Mouse (Mus musculus) testis, postnatal 10 days (tissue): ENCODE measurements at regions not wholly inside any gene's neighbourhood (a gene's known extent, or its start where the extent isn't known, plus 50 kb on each side); places are given as distances from the start of the nearest gene placed in this dataset.

ENCODE experiments used
- DNase-seq: peaks from one replicate; pipeline ENCODE4 v3.0.0; 2021; ENCODE audit warnings: low spot score

DNA sequence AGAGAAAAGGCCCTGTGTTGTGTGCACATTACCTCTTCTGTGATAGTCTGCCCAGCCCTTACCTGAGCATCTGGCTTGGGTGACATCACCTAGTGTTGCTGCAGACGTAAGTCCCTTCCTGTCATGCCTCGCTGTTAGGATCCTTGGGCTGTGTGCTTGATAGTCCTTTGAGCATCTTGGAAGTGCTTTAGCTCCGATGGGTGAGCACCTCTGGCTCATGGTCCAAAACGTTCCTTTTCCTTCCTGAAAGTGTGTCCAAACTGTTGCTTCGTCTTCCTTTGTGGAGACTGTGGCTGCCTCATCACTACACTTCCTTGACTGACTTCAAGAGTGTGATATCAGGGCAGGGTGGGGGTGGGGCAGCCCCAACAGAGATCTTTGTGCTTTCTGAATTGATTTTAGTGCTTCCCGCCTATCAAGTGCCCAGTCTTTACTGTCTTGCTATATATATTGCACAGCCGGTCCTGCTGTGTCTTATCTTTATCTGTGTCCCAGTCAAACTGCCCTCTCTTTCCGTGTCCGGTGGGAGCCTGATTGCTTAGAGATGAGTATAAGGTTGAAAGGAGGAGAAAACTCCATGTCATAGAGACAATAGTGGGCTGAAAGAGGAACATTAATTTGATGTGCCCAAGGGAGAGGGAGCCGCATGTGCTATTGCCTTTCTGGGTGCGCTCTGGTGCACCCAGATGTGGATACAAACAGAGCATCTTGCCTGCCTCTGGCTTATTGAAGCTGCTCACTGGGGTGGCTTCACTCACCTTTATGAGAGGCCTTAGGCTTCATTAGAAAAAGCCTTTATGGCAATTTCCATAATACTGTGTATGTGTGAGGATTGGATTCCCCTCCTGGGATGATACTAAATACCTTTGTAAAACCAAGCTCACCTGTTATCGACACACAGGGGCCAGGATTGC, 1169.2 kb upstream of the A1bg start:
- no peak for DNase-seq

DNA sequence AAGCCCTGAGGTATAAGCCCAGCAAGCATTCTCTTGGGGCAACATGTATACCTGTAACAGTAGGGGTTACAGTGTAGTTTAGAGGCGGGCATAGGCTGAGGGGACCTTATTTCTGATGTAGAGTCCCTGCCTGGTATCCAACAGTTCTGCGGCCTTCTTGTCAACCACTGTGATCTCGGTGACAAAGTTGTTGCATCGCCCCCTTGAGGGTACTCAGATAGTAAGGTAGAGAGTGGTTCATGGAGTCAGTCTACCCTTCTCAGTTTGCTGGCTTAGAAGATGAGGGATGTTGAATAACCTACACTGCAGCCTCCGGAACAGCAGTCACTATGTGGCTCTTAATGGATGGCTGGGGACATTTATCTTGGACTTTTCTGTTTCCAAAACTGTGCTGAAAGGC, 1168.3 kb upstream of the A1bg start:
- no peak for DNase-seq

DNA sequence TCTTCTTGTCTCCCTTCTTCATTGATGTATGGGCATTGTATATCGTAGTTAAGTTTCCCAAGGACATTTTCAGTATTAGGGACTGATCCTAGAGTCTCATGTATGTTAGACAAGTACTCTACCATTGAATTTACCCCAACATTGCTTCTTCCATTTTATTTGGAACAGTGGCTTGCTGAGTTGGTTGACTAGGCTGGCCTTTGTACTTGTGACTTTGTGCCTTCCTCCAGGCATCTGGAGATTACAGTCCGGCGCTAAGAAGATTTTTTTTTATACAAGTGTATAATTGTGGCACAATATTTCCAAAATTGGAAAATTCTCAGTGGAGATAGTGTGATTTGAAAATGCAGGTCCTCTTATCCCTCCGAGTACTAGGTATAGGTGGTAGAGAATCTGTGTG, 1165.5 kb upstream of the A1bg start:
- no peak for DNase-seq

DNA sequence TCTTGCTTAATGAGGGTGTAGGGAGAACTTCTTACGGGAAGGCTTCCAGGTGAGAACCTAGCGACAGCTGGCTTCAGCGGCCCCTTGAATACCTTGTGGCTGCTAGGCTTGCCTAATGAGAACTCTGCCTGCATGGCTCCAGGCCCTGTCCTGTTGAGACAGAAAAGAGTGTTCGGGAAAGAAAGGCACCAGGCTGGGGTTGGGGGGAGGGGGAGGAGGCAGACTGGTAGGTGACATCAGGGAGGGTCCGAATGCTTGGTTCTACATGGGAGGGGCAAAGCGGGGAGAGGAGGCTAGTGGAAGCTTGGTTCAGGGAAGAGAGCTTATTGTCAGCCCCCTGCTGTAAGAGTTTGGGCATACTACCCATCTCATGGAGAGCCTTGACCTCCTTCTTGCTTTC, 1164.9 kb upstream of the A1bg start:
- DNase-seq, result no peak

DNA sequence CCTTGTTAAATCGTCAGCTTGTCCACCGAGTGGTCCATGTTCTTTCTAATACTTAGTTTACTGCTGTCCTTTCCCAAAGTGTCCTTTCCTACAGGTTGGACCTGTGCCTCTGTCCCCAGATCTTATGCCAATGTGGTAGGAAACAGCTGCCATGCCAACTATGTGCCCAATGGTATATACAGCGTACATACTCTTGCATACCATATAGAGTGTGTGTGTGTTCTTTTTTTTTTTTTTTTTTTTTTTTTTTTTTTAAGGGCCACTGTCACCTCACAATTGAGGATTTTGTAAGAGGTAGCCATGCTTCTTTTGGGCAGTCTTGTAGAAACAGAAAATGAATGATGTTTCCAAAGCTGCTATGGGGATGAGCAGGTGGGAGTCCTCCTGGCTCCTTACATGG, 1163.2 kb upstream of the A1bg start:
- DNase-seq, result no peak

DNA sequence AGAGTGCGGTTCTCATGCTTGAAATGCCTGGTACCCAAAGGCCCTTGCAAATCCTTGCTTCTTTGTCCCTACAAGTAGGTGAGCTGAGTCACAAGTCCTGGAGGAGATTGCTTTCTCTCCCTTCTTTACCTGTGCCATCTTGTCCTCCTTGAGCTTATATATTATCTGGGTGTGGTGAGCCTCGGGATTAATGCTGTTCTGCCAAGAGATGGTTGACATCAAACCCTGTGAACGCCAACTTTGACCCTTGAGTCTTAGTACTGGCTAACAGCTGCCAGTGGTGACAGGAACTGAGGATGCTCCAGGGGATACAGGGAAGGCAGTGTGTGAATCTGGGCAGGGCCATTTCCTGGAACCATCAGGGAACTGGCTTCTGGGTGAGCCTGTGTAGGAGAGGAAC, 1160.5 kb upstream of the A1bg start:
- DNase-seq, result no peak

DNA sequence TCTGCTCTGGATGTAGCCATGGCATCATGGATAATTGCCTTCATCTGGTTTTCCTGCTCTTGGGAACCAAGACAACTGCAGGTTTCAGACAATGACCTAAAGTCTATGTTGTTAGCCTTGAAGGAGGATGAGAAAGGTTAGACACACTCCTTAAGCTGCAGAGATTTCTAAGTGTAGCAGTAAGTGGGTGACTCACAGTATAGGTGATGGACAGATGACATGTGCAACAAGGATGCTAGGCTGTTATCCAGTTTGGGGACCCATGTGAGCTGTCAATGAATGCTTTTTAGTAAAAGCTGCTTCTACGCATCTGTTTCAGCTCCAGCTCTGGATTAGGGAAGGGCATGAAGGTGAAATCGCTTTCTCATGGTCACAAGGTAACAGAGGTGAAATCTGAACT, 1159.7 kb upstream of the A1bg start:
- no peak for DNase-seq

DNA sequence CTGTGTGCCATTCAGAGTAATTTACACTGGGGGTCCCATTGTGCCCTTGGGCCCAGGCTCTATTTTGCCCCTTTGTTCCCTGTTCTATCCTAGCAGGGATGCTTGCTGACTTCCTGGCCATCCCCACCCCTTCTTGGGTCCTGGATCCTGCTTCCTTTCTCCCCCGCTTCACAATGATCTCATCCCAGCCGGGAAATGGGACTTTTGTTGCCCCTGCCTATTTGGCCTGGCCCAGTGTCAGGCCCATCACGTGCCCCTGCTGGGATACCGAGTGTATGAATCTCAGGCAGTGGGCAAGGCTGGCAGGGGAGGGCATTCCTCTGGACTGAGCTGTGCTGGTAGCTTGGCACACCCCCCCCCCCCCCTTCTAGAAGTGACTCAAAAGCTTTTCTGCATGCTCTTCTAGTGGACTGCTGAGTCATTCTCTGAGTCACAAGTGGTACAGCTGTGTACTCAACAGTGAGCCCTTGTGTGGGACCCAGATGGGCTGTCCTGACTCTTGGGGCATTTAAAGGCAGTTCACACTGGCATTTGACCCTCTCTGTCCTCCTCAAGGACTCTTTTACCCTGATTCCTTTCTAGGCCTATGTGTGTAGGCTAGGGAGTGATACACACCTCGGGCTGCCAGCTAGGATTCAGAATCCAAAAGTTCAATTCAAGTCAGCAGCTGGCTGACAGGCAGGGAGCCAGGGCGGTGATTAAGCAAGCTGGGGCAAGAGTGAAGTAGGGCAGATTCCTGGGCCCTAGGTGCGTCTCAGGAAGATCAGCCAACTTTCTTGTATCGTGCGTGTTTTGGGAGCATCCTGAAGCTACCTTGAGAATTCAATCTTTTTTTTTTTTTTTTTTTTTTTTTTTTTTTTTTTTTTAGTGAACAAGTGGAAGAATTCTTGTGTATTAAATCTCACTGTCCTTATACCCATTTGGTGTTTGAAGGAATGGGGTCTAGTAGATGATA, 1156.6 kb upstream of the A1bg start:
- no peak for DNase-seq

DNA sequence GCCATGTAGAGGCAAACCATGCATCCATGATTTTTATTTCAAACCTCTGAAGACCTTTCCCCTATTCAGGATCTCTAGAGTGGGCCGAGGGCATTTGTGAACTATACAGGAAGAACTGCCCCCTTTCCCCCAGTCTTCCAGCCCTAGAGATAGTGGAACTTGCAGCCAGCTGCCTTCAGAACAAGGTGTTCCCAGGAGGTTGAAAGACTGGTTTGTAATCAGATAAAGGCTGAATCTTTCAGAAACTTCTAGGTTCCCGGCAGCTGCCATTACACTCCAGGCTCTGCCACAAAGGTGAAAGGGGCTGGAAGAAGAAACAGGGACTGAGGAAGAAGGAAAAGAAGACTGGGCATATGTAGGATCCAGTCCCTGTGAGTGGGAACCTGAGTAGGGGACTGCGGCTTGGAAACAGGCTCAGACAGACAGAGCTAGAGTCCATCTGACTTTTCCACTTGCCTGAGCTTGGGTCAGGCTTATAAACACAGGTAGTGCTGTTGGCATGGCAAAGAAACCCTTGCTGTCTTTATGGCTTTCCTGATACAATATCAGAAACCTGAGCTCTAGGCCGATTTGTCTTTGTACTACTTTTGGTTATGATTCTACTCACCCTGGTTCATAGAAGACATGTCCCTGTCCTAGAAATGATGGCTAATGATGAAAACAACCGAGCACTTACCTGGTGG, 1153.9 kb upstream of the A1bg start:
- no peak for DNase-seq

DNA sequence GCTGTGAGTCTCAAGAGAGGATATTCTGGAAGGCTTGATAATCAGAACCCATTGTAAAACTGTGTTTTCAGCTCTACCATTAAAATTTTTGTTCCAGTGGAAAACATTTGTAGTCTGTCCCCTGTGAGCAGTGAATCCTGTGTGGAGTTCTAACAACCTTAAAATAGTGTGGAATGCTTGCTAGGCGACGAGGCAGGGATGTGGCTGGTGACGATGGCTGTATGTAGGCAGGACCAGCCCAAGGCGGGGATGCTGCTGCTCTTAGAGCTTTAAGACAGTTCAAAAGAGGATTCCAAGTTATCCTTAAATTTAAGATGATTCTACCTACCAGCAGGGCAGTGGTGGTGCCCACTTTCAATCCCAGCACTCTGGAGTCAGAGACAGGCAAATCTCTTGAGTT, 1151.9 kb upstream of the A1bg start:
- no peak for DNase-seq

DNA sequence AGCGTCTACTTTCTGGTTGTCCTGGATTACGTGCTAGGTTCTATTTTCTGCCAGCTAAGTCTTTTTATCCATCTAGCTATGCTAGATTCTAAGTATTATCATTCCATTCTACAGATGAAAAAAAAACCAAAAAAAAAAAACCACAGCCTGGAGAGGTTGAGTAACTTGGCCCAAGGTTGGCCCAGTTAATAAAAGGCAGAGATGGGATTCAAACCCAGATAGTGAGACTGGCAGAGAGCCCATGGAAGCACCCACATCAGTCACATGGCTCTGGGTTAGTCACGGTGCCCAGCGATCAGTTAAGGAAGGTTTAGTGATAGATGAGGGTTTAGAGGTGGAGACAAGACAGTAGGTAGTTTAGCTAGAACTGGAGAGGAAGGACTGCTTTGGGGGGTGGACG, 1150.8 kb upstream of the A1bg start:
- no peak for DNase-seq

DNA sequence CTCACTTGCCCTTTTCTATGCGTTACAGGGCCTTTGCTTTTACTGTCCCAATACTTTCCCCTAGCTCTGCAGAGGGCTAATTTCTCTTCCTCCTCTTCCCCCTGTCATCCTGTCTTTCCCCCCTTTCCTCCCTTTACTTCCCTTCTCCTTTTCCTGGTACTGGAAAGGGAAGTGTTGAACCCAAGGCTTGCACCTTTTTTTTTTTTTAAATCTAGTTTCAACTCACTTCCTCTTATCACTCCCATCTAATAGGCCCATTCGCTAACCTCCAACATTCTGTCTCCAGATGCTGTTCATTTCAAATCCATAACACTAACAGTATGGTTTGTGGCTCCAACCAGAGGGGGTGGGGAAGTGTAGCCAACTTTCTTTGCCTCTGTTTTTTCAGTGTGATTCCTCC, 1148.5 kb upstream of the A1bg start:
- no peak for DNase-seq

DNA sequence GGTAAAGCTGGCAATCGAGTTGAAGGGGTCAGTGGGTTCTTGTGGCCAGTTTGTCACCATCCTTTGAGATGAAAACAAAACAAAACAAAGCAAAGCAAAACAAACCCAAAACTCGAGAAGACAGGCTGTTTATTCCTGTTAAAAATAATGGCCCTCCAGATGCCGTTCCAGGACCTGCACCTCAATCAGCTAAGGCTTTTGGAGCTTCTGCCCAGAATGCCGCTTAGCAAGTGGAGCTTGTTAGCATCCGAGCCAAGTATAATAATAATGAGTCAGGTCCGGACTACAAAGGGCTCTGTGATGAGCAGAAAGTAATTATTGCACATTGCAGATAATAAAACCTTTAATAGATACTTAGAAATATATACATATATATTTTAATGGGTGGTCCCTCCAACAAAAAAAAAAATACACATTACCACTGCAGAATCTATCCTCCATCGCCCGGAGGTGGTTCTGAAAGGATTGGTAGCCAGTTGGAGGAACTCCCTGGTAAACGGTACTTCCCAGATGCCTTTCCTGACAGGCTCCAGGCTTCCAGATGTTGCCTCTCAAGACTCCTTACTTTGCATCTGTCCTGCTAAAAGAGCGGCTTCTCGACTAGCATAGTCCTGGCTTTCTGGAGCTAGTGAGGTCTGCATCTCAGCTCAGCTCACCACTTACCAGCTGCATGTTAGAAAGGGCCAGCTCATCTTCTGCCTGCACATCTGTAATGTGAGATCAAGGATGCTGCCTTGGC, 1145.8 kb upstream of the A1bg start:
- DNase-seq, result no peak

DNA sequence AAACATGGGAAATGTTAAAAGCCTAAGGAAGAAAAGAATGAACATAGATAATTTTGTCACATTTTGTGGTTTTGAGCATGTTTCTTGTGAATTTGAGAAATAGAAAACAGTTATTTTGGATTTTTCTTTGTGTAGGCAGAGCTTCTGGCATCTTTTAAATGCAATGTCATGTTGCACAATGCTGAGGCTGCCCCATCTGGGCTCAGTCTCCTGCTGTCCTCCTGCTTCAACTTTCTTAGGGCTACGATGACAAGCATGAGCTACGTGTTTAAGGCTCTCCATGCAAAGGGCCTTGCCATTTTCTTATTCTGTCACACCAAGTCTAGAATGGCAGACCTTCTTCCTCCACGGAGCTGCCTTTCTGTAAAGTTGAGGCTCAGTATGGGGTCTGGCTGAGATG, 1141.6 kb upstream of the A1bg start:
- DNase-seq, result no peak

DNA sequence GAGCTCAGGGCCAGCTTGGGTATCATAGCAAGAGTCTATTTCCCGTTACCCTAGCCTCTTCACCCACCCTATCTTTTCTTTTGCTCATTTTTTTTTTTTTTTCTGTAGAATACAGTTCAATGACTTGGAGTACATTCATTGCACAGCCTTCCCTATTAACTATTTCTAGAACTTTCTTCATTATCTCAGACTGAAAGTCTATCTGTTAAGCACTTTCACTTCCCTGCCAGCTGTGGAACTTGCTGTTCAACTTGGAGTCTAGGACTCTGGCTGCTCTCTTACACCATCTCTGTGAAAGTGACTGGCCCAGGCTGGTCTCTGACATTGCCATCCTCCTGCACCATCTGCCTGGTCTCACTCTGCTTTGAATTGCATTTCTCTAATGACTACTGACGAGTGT, 1134.6 kb upstream of the A1bg start:
- DNase-seq, result no peak

DNA sequence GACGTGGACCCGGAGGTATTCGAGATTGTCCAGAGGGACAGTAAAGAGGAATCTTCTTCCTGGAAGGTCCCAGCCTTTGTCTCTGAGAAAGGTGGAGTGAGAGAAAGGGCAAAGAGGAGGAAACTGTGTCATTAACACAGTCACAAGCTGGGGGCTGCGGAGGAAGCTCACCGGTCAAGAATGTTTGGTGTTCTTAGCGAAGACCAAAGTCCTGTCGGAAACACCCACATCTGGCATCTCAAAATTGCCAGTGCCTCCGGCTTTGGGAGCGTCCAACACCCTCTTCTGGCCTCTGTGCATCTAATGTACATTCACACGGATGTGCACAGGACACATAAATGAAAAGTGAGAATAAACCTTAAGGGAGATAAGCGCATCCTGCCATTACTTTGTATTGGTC, 1134.1 kb upstream of the A1bg start:
- no peak for DNase-seq

DNA sequence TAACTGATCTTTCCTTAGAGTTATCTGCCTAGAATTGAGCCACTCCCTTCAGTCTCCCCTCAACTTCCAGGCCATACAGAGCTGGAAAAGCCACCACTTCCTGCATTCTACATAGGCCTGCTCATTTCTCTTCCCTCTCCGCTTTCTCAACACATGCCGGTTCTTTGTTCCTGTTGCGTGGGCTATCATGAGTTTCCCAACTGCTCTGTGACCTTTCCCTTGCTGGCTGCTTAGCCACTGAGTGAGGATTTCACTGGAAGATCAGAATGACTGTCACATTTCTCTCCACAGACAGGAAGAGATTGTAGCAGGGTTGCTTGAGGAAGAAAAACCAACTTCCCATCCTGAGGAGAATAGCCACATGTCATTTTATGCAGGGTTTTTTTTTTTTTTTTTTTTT, 1133.6 kb upstream of the A1bg start:
- DNase-seq, result no peak

DNA sequence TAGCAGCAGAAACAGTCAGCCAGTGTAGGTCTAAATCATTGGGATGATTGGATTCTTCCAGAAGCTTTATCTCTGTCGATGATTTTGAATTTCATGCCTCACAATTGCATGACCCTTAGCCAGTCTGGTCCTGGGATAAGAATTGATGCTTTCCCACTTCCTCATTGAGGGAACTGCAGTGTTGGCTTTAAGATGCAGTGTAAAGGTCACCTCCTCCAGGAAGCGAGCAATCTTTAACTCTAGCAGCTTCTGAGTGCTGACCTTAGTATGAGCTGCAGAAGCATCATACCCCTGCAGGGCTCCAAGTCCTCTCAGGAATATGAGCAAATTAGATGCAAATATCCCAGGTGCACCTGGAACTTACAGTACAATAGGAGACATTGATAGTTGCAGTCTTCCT, 1132.2 kb upstream of the A1bg start:
- DNase-seq, result no peak

DNA sequence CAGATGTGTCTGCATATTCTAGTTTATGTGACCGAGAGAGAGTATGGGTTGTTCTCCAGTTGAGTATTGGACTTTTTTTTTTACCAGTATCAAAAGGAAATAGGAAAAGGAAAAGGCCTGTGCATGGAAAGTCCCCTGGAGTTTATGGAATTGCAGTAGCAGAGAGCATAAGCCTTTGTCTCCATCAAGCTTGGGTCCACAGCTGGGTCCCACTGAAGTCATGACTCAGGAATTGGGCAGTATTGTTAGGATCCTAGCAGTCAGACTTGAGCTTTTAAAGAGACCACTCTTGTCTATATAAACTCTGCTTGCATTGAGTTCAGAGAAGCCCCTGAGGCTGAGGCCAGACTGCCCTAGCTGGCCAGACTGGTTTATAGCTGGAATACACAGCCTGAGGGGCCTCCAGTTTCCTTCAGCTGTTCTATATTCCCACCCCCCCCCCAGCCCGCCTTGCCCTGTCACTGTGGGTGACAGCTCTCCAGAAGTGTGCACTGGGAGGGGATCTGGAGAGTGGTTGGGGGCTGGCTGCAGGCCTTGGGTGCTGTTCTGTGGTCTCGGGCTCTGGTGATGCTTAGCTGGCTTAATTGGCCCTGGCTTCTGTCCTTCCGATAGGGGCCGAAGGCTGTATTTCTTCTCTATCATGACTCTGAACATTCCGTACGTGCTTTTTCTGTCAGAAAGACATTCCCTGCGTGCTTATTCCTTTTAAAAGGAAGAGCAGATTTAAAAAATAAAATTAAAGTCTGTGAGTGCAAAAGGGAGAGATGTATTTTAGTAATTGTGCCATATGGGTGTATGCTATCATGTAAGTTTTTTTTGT, 1130.8 kb upstream of the A1bg start:
- DNase-seq, result no peak

DNA sequence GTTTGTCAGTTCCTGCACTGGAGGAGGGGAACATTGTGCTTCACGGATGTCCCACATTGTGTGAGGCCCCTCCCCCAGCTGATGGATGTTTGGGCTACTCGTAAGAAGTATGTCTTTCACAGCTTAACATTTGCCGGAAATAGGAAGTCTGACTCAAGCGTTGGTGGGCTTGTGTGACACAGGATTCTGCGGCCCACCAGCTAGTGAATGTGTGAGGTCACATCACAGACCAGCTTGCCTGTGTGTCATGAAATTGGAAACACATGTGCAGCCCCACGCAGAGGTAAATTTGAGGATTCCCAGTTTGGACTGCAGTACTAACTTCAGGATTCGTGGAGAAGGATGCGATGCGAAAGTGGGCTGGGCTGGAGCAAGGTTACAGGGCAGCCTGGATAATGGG, 1126.6 kb upstream of the A1bg start:
- no peak for DNase-seq

DNA sequence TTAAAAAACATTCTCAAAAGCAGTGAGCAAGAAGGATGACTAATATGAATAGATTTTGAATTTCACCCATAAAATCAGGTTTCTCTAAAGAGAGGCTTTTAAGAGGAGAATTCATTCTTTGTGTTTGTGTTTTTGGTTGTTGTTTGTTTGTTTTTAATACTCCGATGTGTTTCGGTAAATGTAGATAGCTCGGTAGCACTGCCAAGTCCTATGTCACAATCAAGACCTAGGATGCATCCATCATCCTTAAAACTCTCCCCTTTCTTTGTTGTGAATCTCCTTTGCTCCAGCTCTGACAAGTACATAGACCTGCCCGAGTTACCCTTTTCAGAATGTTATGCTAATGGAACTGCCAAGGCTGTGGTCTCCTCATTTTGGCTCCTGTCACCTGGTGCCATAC, 1126.2 kb upstream of the A1bg start:
- no peak for DNase-seq
